Mouse (Mus musculus) hindbrain, embryonic 11.5 days (tissue): Measurements from ENCODE around the gene Ldha. TPM values are rescaled to one million over a fixed set of nuclear protein-coding genes. Genes with fewer than 3 reads are reported as not detected.
"Not testable (repeated sequence)": the region's sequence is repeated elsewhere in the genome, so short reads cannot be mapped to it uniquely, and the experiment has no call there.

Source experiments
- ATAC-seq: fragments of 200-750 bp; cut with Nextera tagmentation; 2 replicates; pipeline ENCODE4 v1.8.0; 2017; ENCODE audit warnings: mild to moderate bottlenecking, moderate TSS enrichment, moderate library complexity; ENCODE audit not compliant: low FRiP score
- DNase-seq: peaks from one replicate; pipeline ENCODE4 v3.0.0-alpha.2; 2015; ENCODE audit warnings: low spot score
- H3K27ac ChIP-seq: fragments of 300-500 bp; sonication (generic); 2 replicates; pipeline ENCODE4 v1.5.1; 2014; ENCODE audit warnings: mild to moderate bottlenecking, low read depth, low read length
- H3K27me3 ChIP-seq: fragments of 300-500 bp; sonication (generic); 2 replicates; pipeline ENCODE4 v1.6.1; 2014; ENCODE audit warnings: mild to moderate bottlenecking, low read length, moderate library complexity, mixed read lengths; ENCODE audit not compliant: control insufficient read depth, insufficient read depth
- H3K36me3 ChIP-seq: fragments of 300-500 bp; sonication (generic); 2 replicates; pipeline ENCODE4 v1.6.1; 2014; ENCODE audit warnings: mild to moderate bottlenecking, low read length, moderate library complexity, mixed read lengths; ENCODE audit not compliant: control insufficient read depth, insufficient read depth
- H3K4me1 ChIP-seq: fragments of 300-500 bp; sonication (generic); replicated peaks from 2 replicates; pipeline ENCODE4 v1.6.1; 2014; ENCODE audit warnings: low read length, mixed read lengths; ENCODE audit not compliant: control insufficient read depth, insufficient read depth
- H3K4me2 ChIP-seq: fragments of 300-500 bp; sonication (generic); replicated peaks from 2 replicates; pipeline ENCODE4 v1.6.1; 2014; ENCODE audit warnings: mild to moderate bottlenecking, low read depth, low read length
- H3K4me3 ChIP-seq: fragments of 300-500 bp; sonication (generic); 2 replicates; pipeline ENCODE4 v1.5.1; 2014; ENCODE audit warnings: low read depth, low read length
- H3K9ac ChIP-seq: fragments of 300-500 bp; sonication (generic); 2 replicates; pipeline ENCODE4 v1.6.1; 2014; ENCODE audit warnings: low read depth, low read length
- H3K9me3 ChIP-seq: fragments of 300-500 bp; sonication (generic); 2 replicates; pipeline ENCODE4 v1.6.1; 2016; ENCODE audit warnings: low read length; ENCODE audit not compliant: control insufficient read depth
- WGBS: fragments of 180-500 bp; shearing (Covaris S2); extraction: QIAGEN DNeasy Blood & Tissue Kit; methylation state at CpG from one replicate; pipeline ENCODE4 v1.1.7; 2014; 5-methylcytosine and 5-hydroxymethylcytosine counted together
- polyA plus RNA-seq: library from polyadenylated mRNA; unstranded; fragments of >200 nt; fragmentation: Nextera tagmentation; extraction: Ambion mirVana; gene quantifications from 2 replicates; pipeline ENCODE4 v1.2.1, GENCODE M21; 2014

Gene Ldha
- polyA plus RNA-seq = 1,356 and 1,601 TPM in 2 replicates

DNA sequence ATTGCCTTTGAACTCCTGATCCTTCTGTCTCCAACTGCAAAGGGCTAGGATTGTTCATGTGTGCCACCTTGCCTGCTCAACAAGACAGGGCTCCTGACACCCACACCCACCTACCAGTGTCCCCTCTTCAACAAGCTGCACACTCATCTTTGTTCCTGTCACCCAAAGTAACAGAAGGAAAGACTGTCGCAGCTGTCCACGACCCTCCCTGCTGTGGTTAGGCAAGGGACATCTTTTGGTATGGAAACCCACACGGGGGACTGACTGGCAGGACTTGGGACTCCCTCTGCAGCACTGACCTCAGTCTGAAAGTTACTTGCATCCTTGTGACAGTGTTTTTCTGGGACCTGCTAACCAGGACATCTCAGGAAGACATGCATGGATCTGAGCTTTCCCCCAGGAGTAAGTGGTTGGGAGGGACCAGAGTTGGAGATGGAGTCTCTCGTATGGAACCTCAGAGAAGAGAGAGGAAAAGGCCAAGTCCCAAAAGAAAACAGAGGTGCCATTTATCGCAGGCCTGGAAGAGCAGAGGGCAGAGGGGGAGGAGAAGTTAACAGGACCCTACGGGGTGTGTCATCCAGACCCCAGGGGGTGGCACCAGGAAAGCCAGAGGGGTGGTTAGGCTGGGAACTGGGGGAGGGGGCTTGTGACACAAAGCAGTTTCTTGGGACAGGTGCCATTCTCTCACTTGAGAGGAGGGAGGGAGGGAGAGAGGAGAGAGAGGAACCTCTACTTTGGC lies at the start of gene Ldha:
Ldha (plus strand) TSS at position 689 of the 739 bp plus-strand sequence.
- Histone ChIP-seq H3K9me3 (no peaks in the 10 kb centered on the region), H3K27me3 (no peaks in the 10 kb centered on the region), H3K9ac (no peak within 1 kb of the TSS), H3K36me3 (no peaks in the 10 kb centered on the region), H3K4me2 (no peak within 1 kb of the TSS), H3K4me1 (peaks cover 3% of the 10 kb centered on the region; the same call in 1 of the 2 replicates), H3K4me3 (no peak within 1 kb of the TSS), H3K27ac (no peak within 1 kb of the TSS)
- DNase-seq (no peak), ATAC-seq (no peak)
- WGBS = 22% methylated on average over 6 of the region's 6 CpGs

DNA sequence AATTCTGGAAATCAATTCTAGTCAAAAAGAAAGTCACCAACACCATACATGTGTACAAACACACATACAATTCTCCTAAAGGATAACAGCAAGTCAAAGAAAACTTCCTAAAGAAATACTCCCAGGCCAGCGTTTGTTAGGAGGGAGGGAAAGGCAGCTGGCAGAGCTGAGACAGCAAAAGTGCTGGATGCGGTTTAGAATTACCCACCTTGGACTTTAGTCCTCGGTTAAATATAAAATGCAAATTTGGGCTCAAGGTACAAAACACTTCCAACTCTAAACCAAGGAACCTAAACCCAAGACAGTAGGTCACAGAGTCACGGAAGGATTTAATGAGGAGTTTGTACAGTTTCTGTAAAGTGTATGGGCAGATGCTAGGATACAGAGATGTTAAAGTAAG lies 47.4 kb upstream of the Ldha start:
- ATAC-seq (no peak), DNase-seq (no peak)
- 89% methylated on average over 4 of the region's 4 CpGs for WGBS
- Histone ChIP-seq H3K4me3 (no peak overlapping the region), H3K4me2 (no peak overlapping the region), H3K4me1 (peaks cover 2% of the 10 kb centered on the region; the same call in 1 of the 2 replicates), H3K9me3 (no peaks in the 10 kb centered on the region), H3K27me3 (no peaks in the 10 kb centered on the region), H3K27ac (no peak overlapping the region), H3K36me3 (no peaks in the 10 kb centered on the region), H3K9ac (no peak overlapping the region)

DNA sequence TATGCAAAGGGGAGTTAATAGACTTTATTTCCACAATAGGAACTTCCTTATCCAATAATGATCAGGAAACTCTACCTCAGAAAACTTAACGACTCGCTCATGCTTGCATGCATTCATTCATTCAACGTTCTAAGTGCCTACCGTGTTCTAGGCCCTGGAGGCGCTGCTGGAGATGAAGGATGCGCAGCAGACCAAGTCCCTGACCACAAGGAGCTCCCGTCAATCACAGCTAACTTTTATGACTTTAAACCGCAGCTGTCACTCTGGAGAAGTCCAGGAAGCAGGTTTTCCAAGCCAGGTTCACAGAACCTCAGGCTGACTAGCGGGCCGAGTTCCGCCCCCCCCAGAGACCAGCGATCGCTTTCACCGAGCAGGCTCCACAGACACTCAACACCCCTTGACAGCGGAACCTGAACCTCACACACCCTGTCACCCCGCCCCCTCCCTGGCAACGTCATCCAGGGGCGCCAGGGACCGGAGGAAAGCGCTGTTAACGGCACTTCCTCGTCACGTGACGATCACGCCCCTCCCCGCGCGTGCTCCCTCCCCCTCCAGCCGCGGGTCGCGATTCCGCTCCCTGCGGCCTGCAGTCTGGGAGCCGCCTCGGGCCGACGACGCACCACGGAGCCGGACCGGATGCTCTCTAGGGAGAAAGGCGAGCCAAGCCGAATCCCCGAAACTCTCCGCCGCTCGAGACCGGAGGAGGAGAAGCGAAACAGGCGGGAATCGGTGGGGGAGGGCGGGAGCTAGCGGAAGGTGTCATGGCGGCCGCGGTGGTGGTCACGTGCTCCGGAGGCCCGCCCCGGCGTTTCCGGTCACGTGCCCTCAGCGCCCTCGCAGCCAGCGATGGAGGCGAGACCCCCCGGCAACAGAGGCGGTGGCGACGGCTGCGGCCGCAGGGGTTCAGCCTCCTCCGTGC lies 45.7 kb upstream of the Ldha start, which contains the start of the genes Hps5 and Gtf2h1:
Hps5 (minus strand) TSS at position 778 of the 919 bp plus-strand sequence.
Gtf2h1 (plus strand) TSS at position 817 of the 919 bp plus-strand sequence.
- ATAC-seq (peak; percentile 99), DNase-seq (peak; percentile 99)
- H3K27me3 ChIP-seq = no peaks in the 10 kb centered on the region
- peak within 1 kb of the TSS; percentile 87 for H3K9ac ChIP-seq
- WGBS = under 1% methylated on average over 71 of the region's 75 CpGs
- peak within 1 kb of the TSS; percentile 75 for H3K4me2 ChIP-seq
- no peaks in the 10 kb centered on the region for H3K36me3 ChIP-seq
- peak within 1 kb of the TSS; percentile 79 for H3K27ac ChIP-seq
- H3K4me1 ChIP-seq = peaks cover 2% of the 10 kb centered on the region; the same call in 1 of the 2 replicates
- H3K9me3 ChIP-seq = no peaks in the 10 kb centered on the region
- H3K4me3 ChIP-seq = peak within 1 kb of the TSS; percentile 98

DNA sequence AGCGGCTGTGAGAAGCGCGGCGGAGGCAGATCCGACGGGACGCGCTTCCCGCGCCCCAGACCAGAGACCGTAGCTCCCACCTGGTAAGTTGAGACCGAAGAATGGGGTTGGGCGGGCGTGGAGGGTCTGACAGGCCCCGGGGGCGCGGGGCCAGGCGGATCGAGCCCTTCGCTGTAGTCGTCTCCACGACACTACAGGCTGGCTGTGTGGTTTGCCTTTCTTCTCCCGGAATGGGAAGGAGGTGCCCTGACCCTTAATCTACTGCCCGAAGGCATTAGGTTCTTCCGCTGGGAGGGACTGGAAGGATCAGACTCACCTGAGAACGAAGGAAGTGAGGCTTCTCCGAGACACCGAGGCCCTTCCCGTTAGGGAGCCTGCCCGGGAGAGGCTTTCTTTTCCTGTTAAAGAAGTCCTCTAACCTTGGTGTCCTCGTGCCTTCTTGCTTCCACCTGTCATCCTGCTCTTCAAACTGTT lies 45.0 kb upstream of the Ldha start:
- Histone ChIP-seq H3K9me3 (no peaks in the 10 kb centered on the region), H3K27me3 (no peaks in the 10 kb centered on the region), H3K27ac (no peak overlapping the region), H3K4me1 (peaks cover 2% of the 10 kb centered on the region; the same call in 1 of the 2 replicates), H3K4me2 (peak overlapping the region; percentile 75), H3K9ac (peak overlapping the region; percentile 87), H3K4me3 (peak overlapping the region; percentile 98), H3K36me3 (no peaks in the 10 kb centered on the region)
- no peak for DNase-seq
- ATAC-seq = no peak
- under 1% methylated on average over 31 of the region's 31 CpGs for WGBS

DNA sequence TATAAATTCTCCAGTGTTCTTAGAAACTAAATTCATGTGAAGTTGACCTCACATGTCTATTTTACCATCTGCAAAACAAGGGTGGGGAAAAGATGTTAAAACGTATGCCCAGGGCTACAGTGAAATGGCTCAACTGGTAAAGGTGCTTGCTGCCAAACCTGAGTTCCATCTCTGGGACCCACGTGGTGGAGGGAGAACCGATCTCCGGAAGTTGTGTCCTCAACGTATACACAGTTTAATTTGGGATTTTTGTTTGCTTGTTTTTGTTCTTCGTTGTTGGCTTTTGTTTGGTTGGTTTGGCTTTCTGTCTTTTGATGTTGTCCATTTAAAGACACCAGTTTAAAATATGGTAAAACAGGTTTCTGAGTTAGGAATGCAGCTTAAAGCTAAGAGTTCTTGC lies 44.5 kb upstream of the Ldha start:
- DNase-seq = no peak
- H3K27me3 ChIP-seq = no peaks in the 10 kb centered on the region
- ATAC-seq = no peak
- H3K4me3 ChIP-seq = peak overlapping the region; percentile 98
- H3K4me2 ChIP-seq = peak overlapping the region; percentile 75
- no peak overlapping the region for H3K27ac ChIP-seq
- H3K36me3 ChIP-seq = no peaks in the 10 kb centered on the region
- 56% methylated on average over 6 of the region's 6 CpGs for WGBS
- H3K9ac ChIP-seq = peak overlapping the region; percentile 87
- H3K9me3 ChIP-seq = no peaks in the 10 kb centered on the region
- H3K4me1 ChIP-seq = peaks cover 2% of the 10 kb centered on the region; the same call in 1 of the 2 replicates

DNA sequence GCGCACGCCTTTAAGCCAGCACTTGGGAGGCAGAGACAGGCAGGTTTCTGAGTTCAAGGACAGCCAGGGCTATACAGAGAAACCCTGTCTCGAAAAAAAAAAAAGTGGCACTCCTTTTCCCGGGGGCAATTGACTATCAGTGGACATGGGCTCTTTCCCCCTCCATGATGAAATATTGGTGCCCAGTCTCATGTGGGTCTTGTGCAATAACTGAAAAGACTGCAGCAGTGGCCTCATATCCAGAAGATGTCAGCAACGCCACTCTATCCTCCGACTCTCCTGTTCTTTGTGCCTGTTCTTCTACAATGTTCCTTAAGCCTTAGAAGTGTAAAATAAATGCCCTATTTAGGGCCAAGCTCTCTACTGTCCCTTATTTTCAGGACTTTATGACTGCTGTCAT lies 30.9 kb upstream of the Ldha start:
- ATAC-seq = no peak
- no peak overlapping the region for H3K4me3 ChIP-seq
- H3K36me3 ChIP-seq = peaks cover 9% of the 10 kb centered on the region
- no peak overlapping the region for H3K27ac ChIP-seq
- H3K4me2 ChIP-seq = no peak overlapping the region
- no peak overlapping the region for H3K9ac ChIP-seq
- no peak for DNase-seq
- H3K9me3 ChIP-seq = no peaks in the 10 kb centered on the region
- 92% methylated on average over 6 of the region's 6 CpGs for WGBS
- no peaks in the 10 kb centered on the region for H3K4me1 ChIP-seq
- no peaks in the 10 kb centered on the region for H3K27me3 ChIP-seq

DNA sequence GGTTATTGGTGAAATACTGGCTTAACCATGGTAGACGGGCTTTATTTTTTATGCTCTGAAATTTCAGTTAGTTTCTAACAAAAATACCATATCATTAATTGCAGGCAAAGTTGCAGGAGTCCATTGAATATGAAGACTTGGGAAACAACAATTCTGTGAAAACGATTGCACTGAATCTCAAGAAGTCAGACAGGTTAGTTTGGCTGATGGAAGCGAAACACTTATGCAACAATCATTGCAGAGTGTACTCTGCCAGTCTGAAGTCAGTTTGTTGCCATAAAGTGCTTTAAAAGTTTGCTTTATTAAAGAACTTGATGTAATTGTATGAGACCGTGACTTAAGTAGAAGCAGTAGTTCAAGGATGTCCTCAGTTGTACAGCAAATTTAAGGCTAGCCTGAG lies 27.3 kb upstream of the Ldha start:
- Histone ChIP-seq H3K4me1 (no peaks in the 10 kb centered on the region), H3K4me3 (no peak overlapping the region), H3K9ac (no peak overlapping the region), H3K4me2 (no peak overlapping the region), H3K36me3 (peaks cover 13% of the 10 kb centered on the region; the same call in 1 of the 2 replicates), H3K27me3 (no peaks in the 10 kb centered on the region), H3K27ac (no peak overlapping the region), H3K9me3 (no peaks in the 10 kb centered on the region)
- ATAC-seq (no peak), DNase-seq (no peak)
- WGBS = 95% methylated on average over 4 of the region's 4 CpGs

DNA sequence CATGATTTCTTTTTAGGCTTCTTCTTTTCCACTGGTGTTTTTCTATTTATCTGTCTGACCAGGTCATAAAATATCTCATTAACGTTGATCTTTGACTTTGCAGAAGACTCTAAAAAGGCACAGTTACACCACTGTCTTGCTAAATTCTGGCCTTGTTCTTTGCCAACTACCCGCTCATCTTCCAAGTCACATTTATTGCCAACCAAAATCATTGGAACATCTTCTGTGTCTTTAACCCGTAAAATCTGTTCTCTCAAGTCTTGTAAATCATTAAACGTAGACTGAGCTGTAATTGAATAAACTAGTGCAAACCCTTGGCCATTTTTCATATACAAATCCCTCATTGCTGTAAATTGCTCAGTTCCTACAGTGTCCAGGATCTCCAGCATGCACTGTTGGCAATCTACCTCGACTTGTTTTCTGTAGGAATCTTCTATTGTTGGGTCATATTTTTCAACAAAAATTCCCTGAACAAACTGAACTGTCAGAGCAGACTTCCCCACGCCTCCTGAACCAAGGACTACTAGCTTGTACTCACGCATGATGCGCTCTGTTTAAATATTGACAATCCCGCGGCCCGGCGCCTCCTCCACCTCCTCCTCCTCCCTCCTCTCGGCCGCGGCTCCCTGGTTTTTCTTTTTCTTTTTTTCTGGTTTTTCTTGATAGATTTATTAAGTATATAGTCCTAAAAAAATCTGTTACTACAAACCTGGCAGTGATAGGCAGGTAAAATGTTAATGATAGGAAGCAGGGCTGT lies 20.2 kb upstream of the Ldha start:
- H3K4me2 ChIP-seq, H3K27ac ChIP-seq, H3K27me3 ChIP-seq, H3K4me1 ChIP-seq, H3K9me3 ChIP-seq, ATAC-seq, H3K36me3 ChIP-seq, H3K4me3 ChIP-seq, DNase-seq, H3K9ac ChIP-seq: not testable (repeated sequence)
- 92% methylated on average over 15 of the region's 15 CpGs for WGBS
